Mouse (Mus musculus) liver, embryonic 12.5 days (tissue): ENCODE measurements around the gene Sarnp. TPM values are rescaled to one million over a fixed set of nuclear protein-coding genes. Genes with fewer than 3 reads are reported as not detected.

Source experiments
- ATAC-seq: fragments of 200-750 bp; cut with Nextera tagmentation; 2 replicates; pipeline ENCODE4 v1.8.0; 2017; ENCODE audit warnings: moderate number of reproducible peaks, mild to moderate bottlenecking, moderate library complexity
- H3K27ac ChIP-seq: fragments of 300-500 bp; sonication (generic); 2 replicates; pipeline ENCODE4 v1.5.1; 2016; ENCODE audit warnings: mild to moderate bottlenecking
- H3K27me3 ChIP-seq: fragments of 300-500 bp; sonication (generic); replicated peaks from 2 replicates; pipeline ENCODE4 v1.6.1; 2016; ENCODE audit warnings: mild to moderate bottlenecking, moderate library complexity
- H3K36me3 ChIP-seq: fragments of 300-500 bp; sonication (generic); 2 replicates; pipeline ENCODE4 v1.6.1; 2016; ENCODE audit warnings: mild to moderate bottlenecking, moderate library complexity
- H3K4me1 ChIP-seq: fragments of 300-500 bp; sonication (generic); 2 replicates; pipeline ENCODE4 v1.6.1; 2016
- H3K4me2 ChIP-seq: fragments of 300-500 bp; sonication (generic); 2 replicates; pipeline ENCODE4 v1.6.1; 2016; ENCODE audit warnings: mild to moderate bottlenecking, moderate library complexity
- H3K4me3 ChIP-seq: fragments of 300-500 bp; sonication (generic); 2 replicates; pipeline ENCODE4 v1.5.1; 2016; ENCODE audit warnings: mild to moderate bottlenecking, moderate library complexity
- H3K9ac ChIP-seq: fragments of 300-500 bp; sonication (generic); 2 replicates; pipeline ENCODE4 v1.6.1; 2016; ENCODE audit warnings: mild to moderate bottlenecking, moderate library complexity
- H3K9me3 ChIP-seq: fragments of 300-500 bp; sonication (generic); replicated peaks from 2 replicates; pipeline ENCODE4 v1.6.1; 2016; ENCODE audit warnings: mild to moderate bottlenecking, moderate library complexity
- WGBS: fragments of 180-500 bp; shearing (Covaris S2); methylation state at CpG from one replicate; pipeline ENCODE4 v1.1.7; 2016; ENCODE audit not compliant: insufficient replicate concordance; 5-methylcytosine and 5-hydroxymethylcytosine counted together
- polyA plus RNA-seq: library from polyadenylated mRNA; unstranded; fragments of >200 nt; fragmentation: Nextera tagmentation; extraction: Ambion mirVana; gene quantifications from 2 replicates; pipeline ENCODE4 v1.2.1, GENCODE M21; 2016

The Sarnp gene
- polyA plus RNA-seq, 1 experiment from 2014 or later = 161 TPM

- peaks cover 69% of the 10 kb centered on the region for H3K27me3 ChIP-seq
These were observed 79.0 kb downstream of the Sarnp start for GRCm38 (mm10) chr10:128895952-128896693.

GRCm38 (mm10) chr10:128896807-128897206, 79.7 kb downstream of the Sarnp start:
- no peak overlapping the region for H3K27ac ChIP-seq
- 44% methylated on average over 1 of the region's 1 CpGs for WGBS
- H3K4me2 ChIP-seq = no peak overlapping the region
- H3K4me1 ChIP-seq = peaks cover 20% of the 10 kb centered on the region
- no peak overlapping the region for H3K9ac ChIP-seq
- H3K36me3 ChIP-seq = no peaks in the 10 kb centered on the region
- no peak overlapping the region for H3K4me3 ChIP-seq
- peaks cover 62% of the 10 kb centered on the region for H3K27me3 ChIP-seq
- no peaks in the 10 kb centered on the region for H3K9me3 ChIP-seq
- no peak for ATAC-seq

More at GRCm38 (mm10) chr10:128895952-128896693, 79.0 kb downstream of the Sarnp start:
- no peak overlapping the region for H3K27ac ChIP-seq
- 7% methylated on average over 17 of the region's 17 CpGs for WGBS
- ATAC-seq = no peak
- H3K9me3 ChIP-seq = no peaks in the 10 kb centered on the region
- peak overlapping the region; percentile 33 for H3K4me2 ChIP-seq
- H3K4me3 ChIP-seq = no peak overlapping the region
- no peaks in the 10 kb centered on the region for H3K36me3 ChIP-seq
- H3K4me1 ChIP-seq = peaks cover 15% of the 10 kb centered on the region
- no peak overlapping the region for H3K9ac ChIP-seq

GRCm38 (mm10) chr10:128897501-128897900, 80.4 kb downstream of the Sarnp start:
- H3K9ac ChIP-seq = no peak overlapping the region
- H3K4me1 ChIP-seq = peaks cover 20% of the 10 kb centered on the region
- H3K36me3 ChIP-seq = no peaks in the 10 kb centered on the region
- no peaks in the 10 kb centered on the region for H3K9me3 ChIP-seq
- H3K4me2 ChIP-seq = no peak overlapping the region
- H3K27me3 ChIP-seq = peaks cover 56% of the 10 kb centered on the region
- ATAC-seq = no peak
- H3K4me3 ChIP-seq = no peak overlapping the region
- WGBS = 11% methylated on average over 1 of the region's 1 CpGs
- H3K27ac ChIP-seq = no peak overlapping the region

- Histone ChIP-seq H3K9ac (no peak overlapping the region), H3K9me3 (no peaks in the 10 kb centered on the region), H3K4me3 (no peak overlapping the region), H3K27ac (no peak overlapping the region), H3K4me1 (peaks cover 20% of the 10 kb centered on the region), H3K4me2 (no peak overlapping the region), H3K27me3 (peaks cover 31% of the 10 kb centered on the region), H3K36me3 (no peaks in the 10 kb centered on the region)
- 47% methylated on average over 6 of the region's 6 CpGs for WGBS
- ATAC-seq = no peak
These were observed 82.8 kb downstream of the Sarnp start for GRCm38 (mm10) chr10:128899759-128900490.

- Histone ChIP-seq H3K36me3 (no peaks in the 10 kb centered on the region), H3K4me2 (no peak within 1 kb of the TSS), H3K9ac (no peak within 1 kb of the TSS), H3K4me1 (peaks cover 16% of the 10 kb centered on the region; the same call in 1 of the 2 replicates), H3K4me3 (no peak within 1 kb of the TSS), H3K27ac (no peak within 1 kb of the TSS), H3K9me3 (no peaks in the 10 kb centered on the region), H3K27me3 (peaks cover 24% of the 10 kb centered on the region)
- 72% methylated on average over 3 of the region's 3 CpGs for WGBS
- no peak for ATAC-seq
These were observed 83.6 kb downstream of the Sarnp start, which contains the start of gene Cd63 for GRCm38 (mm10) chr10:128900698-128901097. Gene Cd63 (plus strand): TSS chr10:128900989.

GRCm38 (mm10) chr10:128901409-128901808, 84.3 kb downstream of the Sarnp start:
- peak; percentile 33; the same call in 1 of the 2 replicates for ATAC-seq
- peaks cover 12% of the 10 kb centered on the region; the same call in 1 of the 2 replicates for H3K4me1 ChIP-seq
- H3K9ac ChIP-seq = no peak overlapping the region
- H3K4me2 ChIP-seq = no peak overlapping the region
- peaks cover 16% of the 10 kb centered on the region for H3K27me3 ChIP-seq
- H3K9me3 ChIP-seq = no peaks in the 10 kb centered on the region
- 46% methylated on average over 1 of the region's 1 CpGs for whole genome bisulfite sequencing
- H3K4me3 ChIP-seq = no peak overlapping the region
- no peaks in the 10 kb centered on the region for H3K36me3 ChIP-seq
- H3K27ac ChIP-seq = no peak overlapping the region

- 54% methylated on average over 3 of the region's 3 CpGs for WGBS
- Histone ChIP-seq H3K4me3 (no peak overlapping the region), H3K4me1 (peaks cover 12% of the 10 kb centered on the region; the same call in 1 of the 2 replicates), H3K9me3 (no peaks in the 10 kb centered on the region), H3K4me2 (no peak overlapping the region), H3K27ac (no peak overlapping the region), H3K27me3 (peaks cover 6% of the 10 kb centered on the region), H3K9ac (no peak overlapping the region), H3K36me3 (no peaks in the 10 kb centered on the region)
- ATAC-seq = no peak
These were observed 85.4 kb downstream of the Sarnp start for GRCm38 (mm10) chr10:128902409-128902988.

- Histone ChIP-seq H3K4me1 (peaks cover 19% of the 10 kb centered on the region), H3K4me3 (no peak overlapping the region), H3K27ac (no peak overlapping the region), H3K9me3 (no peaks in the 10 kb centered on the region), H3K9ac (no peak overlapping the region), H3K4me2 (no peak overlapping the region), H3K27me3 (peaks cover 21% of the 10 kb centered on the region), H3K36me3 (no peaks in the 10 kb centered on the region)
- no peak for ATAC-seq
- 56% methylated on average over 5 of the region's 5 CpGs for WGBS
These were observed 87.7 kb downstream of the Sarnp start for GRCm38 (mm10) chr10:128904812-128905211.

GRCm38 (mm10) chr10:128908778-128909448, 91.8 kb downstream of the Sarnp start:
- no peak overlapping the region for H3K27ac ChIP-seq
- H3K4me2 ChIP-seq = peak overlapping the region; percentile 83
- peak overlapping the region; percentile 67 for H3K4me3 ChIP-seq
- peaks cover 25% of the 10 kb centered on the region for H3K4me1 ChIP-seq
- H3K36me3 ChIP-seq = peaks cover 10% of the 10 kb centered on the region
- no peak; the same call in 1 of the 2 replicates for ATAC-seq
- peak overlapping the region; percentile 64 for H3K9ac ChIP-seq
- no peaks in the 10 kb centered on the region for H3K9me3 ChIP-seq
- H3K27me3 ChIP-seq = peaks cover 48% of the 10 kb centered on the region
- 63% methylated on average over 13 of the region's 13 CpGs for WGBS

- Histone ChIP-seq H3K4me1 (peaks cover 25% of the 10 kb centered on the region), H3K27ac (0 out of 2 replicates have a peak overlapping the region, but pooled peaks have one; percentile 8), H3K9ac (peak overlapping the region; percentile 64), H3K4me2 (peak overlapping the region; percentile 83), H3K36me3 (peaks cover 17% of the 10 kb centered on the region), H3K4me3 (peak overlapping the region; percentile 67), H3K27me3 (peaks cover 48% of the 10 kb centered on the region), H3K9me3 (no peaks in the 10 kb centered on the region)
- WGBS = 1% methylated on average over 32 of the region's 41 CpGs
- peak; percentile 51 for ATAC-seq
These were observed 92.5 kb downstream of the Sarnp start for GRCm38 (mm10) chr10:128909567-128910028.

- WGBS = 2% methylated on average over 65 of the region's 66 CpGs
- H3K4me3 ChIP-seq = peak overlapping the region; percentile 67
- peaks cover 48% of the 10 kb centered on the region for H3K27me3 ChIP-seq
- peaks cover 25% of the 10 kb centered on the region for H3K4me1 ChIP-seq
- ATAC-seq = peak; percentile 27; the same call in 1 of the 2 replicates
- no peaks in the 10 kb centered on the region for H3K9me3 ChIP-seq
- peaks cover 20% of the 10 kb centered on the region for H3K36me3 ChIP-seq
- H3K9ac ChIP-seq = peak overlapping the region; percentile 64
- H3K27ac ChIP-seq = 0 out of 2 replicates have a peak overlapping the region, but pooled peaks have one; percentile 8
- H3K4me2 ChIP-seq = peak overlapping the region; percentile 83
These were observed 93.1 kb downstream of the Sarnp start for GRCm38 (mm10) chr10:128910066-128910841.
